Mouse (Mus musculus): ENCODE results near the gene Gm21974. TPM values are rescaled to one million over a fixed set of nuclear protein-coding genes. Genes with fewer than 3 reads are reported as not detected.
"Not testable (repeated sequence)": the region's sequence is repeated elsewhere in the genome, so short reads cannot be mapped to it uniquely, and the experiment has no call there.

Gm21974 gene
- polyA plus RNA-seq, 1 experiment from 2014 or later: not detected

DNA sequence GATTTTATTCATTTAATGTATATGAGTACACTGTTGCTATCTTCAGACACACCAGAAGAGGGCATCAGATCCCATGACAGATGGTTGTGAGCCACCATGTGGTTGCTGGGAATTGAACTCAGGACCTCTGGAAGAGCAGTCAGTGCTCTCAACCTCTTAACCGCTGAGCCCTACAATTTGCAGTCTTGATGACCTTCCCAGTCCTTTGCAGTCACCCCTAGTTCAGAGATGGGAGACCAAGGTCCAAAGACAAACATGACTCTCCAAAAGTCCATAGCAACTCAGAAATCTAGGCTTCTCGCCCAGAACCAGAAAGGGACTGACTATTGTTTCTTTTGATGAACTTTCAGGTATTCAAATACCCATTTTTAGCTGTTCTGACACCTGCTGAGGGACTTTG lies 55.2 kb downstream of the Gm21974 start:
- H3K4me3 ChIP-seq (ENCODE audit: low read depth, low read length); H3K4me2 ChIP-seq (ENCODE audit: low read length); H3K27me3 ChIP-seq (replicated peaks; ENCODE audit: control insufficient read depth, insufficient read depth, low read length); ATAC-seq (replicated peaks; ENCODE audit: low FRiP score, low TSS enrichment, low read depth); DNase-seq (ENCODE audit: low spot score); H3K27ac ChIP-seq (ENCODE audit: low read depth); H3K9ac ChIP-seq (ENCODE audit: low read length); H3K9me3 ChIP-seq (ENCODE audit: control insufficient read depth, low read length): not testable (repeated sequence)
- H3K36me3 ChIP-seq (ENCODE audit: control insufficient read depth, insufficient read depth, low read length): peaks cover 15% of the 10 kb centered on the region
- 75% methylated on average over 2 of the region's 2 CpGs for WGBS
- 0 out of 2 replicates have a peak, but pooled peaks cover 10% of the 10 kb centered on the region for H3K4me1 ChIP-seq (replicated peaks; ENCODE audit: control insufficient read depth, insufficient read depth, low read length)

DNA sequence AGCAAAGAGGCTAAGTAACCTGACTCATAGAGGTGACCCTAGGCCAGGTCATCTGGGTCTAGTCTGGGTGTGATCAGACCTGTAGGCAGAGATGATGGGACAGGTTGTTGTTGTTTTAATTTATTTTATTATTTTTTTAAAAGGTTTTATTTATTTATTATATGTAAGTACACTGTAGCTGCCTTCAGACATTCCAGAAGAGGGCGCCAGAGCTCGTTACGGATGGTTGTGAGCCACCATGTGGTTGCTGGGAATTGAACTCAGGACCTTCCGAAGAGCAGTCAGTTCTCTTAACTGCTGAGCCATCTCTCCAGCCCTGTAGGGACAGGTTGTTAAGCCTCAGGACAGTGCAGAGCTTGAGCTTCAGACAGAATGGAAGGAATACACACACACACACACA lies 57.4 kb downstream of the Gm21974 start:
- H3K4me3 ChIP-seq (ENCODE audit: low read depth, low read length); ATAC-seq (replicated peaks; ENCODE audit: low FRiP score, low TSS enrichment, low read depth); H3K36me3 ChIP-seq (ENCODE audit: control insufficient read depth, insufficient read depth, low read length); H3K27me3 ChIP-seq (replicated peaks; ENCODE audit: control insufficient read depth, insufficient read depth, low read length); H3K4me1 ChIP-seq (replicated peaks; ENCODE audit: control insufficient read depth, insufficient read depth, low read length); H3K27ac ChIP-seq (ENCODE audit: low read depth); H3K9ac ChIP-seq (ENCODE audit: low read length); DNase-seq (ENCODE audit: low spot score); H3K4me2 ChIP-seq (ENCODE audit: low read length); H3K9me3 ChIP-seq (ENCODE audit: control insufficient read depth, low read length): not testable (repeated sequence)
- 72% methylated on average over 4 of the region's 4 CpGs for WGBS

DNA sequence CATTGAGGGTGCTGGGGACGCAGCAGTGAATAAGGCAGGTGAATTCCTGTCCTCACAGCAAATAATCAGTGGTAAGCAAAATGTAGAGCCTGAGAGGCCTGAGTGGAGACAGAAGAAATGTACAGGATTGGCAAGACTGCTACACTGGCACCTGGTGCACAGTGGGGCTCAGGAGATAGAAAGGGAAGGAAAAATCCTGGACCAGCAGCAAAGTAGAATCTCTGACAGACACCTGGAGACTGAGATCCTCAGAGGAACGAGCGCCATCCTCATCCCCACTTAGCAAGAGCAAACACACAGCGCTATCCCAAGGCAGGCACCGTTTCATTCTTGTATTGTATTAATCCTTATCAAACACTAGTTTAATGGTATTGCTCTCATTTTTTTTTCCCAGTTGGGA lies 57.8 kb downstream of the Gm21974 start:
- Histone ChIP-seq H3K9ac (ENCODE audit: low read length) (no peak overlapping the region), H3K27ac (ENCODE audit: low read depth) (no peak overlapping the region), H3K4me3 (ENCODE audit: low read depth, low read length) (no peak overlapping the region), H3K27me3 (replicated peaks; ENCODE audit: control insufficient read depth, insufficient read depth, low read length) (no peaks in the 10 kb centered on the region), H3K4me2 (ENCODE audit: low read length) (no peak overlapping the region), H3K4me1 (replicated peaks; ENCODE audit: control insufficient read depth, insufficient read depth, low read length) (0 out of 2 replicates have a peak, but pooled peaks cover 5% of the 10 kb centered on the region), H3K36me3 (ENCODE audit: control insufficient read depth, insufficient read depth, low read length) (no peaks in the 10 kb centered on the region), H3K9me3 (ENCODE audit: control insufficient read depth, low read length) (no peaks in the 10 kb centered on the region)
- no peak for ATAC-seq (replicated peaks; ENCODE audit: low FRiP score, low TSS enrichment, low read depth)
- WGBS: 89% methylated on average over 5 of the region's 5 CpGs
- no peak for DNase-seq (ENCODE audit: low spot score)

Other genes starting within 250 kb of the Gm21974 start
- gene Bcl7c, start 186.5 kb downstream of the Gm21974 start, polyA plus RNA-seq (2014; fragmentation: Nextera tagmentation; extraction: Ambion mirVana): 50.3 and 56.4 TPM in 2 replicates
- gene Ctf1, start 182.7 kb downstream of the Gm21974 start, polyA plus RNA-seq (2014; fragmentation: Nextera tagmentation; extraction: Ambion mirVana): 13.6 and 14.0 TPM in 2 replicates
- 0.27 and 0.30 TPM in 2 replicates for gene Ctf2, start 163.3 kb downstream of the Gm21974 start, polyA plus RNA-seq (2014; fragmentation: Nextera tagmentation; extraction: Ambion mirVana)
- gene Fbxl19, start 150.9 kb downstream of the Gm21974 start, polyA plus RNA-seq (2014; fragmentation: Nextera tagmentation; extraction: Ambion mirVana): 3.3 and 4.2 TPM in 2 replicates
- 17.1 and 21.9 TPM in 2 replicates for gene Orai3, start 125.6 kb downstream of the Gm21974 start, polyA plus RNA-seq (2014; fragmentation: Nextera tagmentation; extraction: Ambion mirVana)
- gene Setd1a, start 118.8 kb downstream of the Gm21974 start, polyA plus RNA-seq (2014; fragmentation: Nextera tagmentation; extraction: Ambion mirVana): 25.0 and 25.6 TPM in 2 replicates
- gene Gm49388, start 109.8 kb downstream of the Gm21974 start, polyA plus RNA-seq (2014; fragmentation: Nextera tagmentation; extraction: Ambion mirVana): 0.43 TPM in 1 of 2 replicates, not detected in the other
- gene Hsd3b7, start 94.8 kb downstream of the Gm21974 start, polyA plus RNA-seq (2014; fragmentation: Nextera tagmentation; extraction: Ambion mirVana): 21.6 and 22.0 TPM in 2 replicates
- 21.7 and 28.1 TPM in 2 replicates for gene Stx4a, start 71.2 kb downstream of the Gm21974 start, polyA plus RNA-seq (2014; fragmentation: Nextera tagmentation; extraction: Ambion mirVana)
- gene Stx1b, start 70.9 kb downstream of the Gm21974 start, polyA plus RNA-seq (2014; fragmentation: Nextera tagmentation; extraction: Ambion mirVana): 4.9 and 6.1 TPM in 2 replicates
- gene Zfp646, start 19.2 kb downstream of the Gm21974 start, polyA plus RNA-seq (2014; fragmentation: Nextera tagmentation; extraction: Ambion mirVana): 15.0 and 16.3 TPM in 2 replicates
- gene Zfp668, start 18.6 kb downstream of the Gm21974 start, polyA plus RNA-seq (2014; fragmentation: Nextera tagmentation; extraction: Ambion mirVana): 15.7 and 17.2 TPM in 2 replicates
- 0.63 and 0.64 TPM in 2 replicates for gene Prss53, start 4.5 kb downstream of the Gm21974 start, polyA plus RNA-seq (2014; fragmentation: Nextera tagmentation; extraction: Ambion mirVana)
- 157 and 174 TPM in 2 replicates for gene Vkorc1, start 163 bp upstream of the Gm21974 start, polyA plus RNA-seq (2014; fragmentation: Nextera tagmentation; extraction: Ambion mirVana)
- 188 and 189 TPM in 2 replicates for gene Bckdk, start 8.6 kb upstream of the Gm21974 start, polyA plus RNA-seq (2014; fragmentation: Nextera tagmentation; extraction: Ambion mirVana)
- gene Kat8, start 17.1 kb upstream of the Gm21974 start, polyA plus RNA-seq (2014; fragmentation: Nextera tagmentation; extraction: Ambion mirVana): 37.9 and 41.9 TPM in 2 replicates
- 39.8 and 41.6 TPM in 2 replicates for gene Prss8, start 34.6 kb upstream of the Gm21974 start, polyA plus RNA-seq (2014; fragmentation: Nextera tagmentation; extraction: Ambion mirVana)
- gene Prss36, start 51.3 kb upstream of the Gm21974 start, polyA plus RNA-seq (2014; fragmentation: Nextera tagmentation; extraction: Ambion mirVana): 8.6 and 11.0 TPM in 2 replicates
- 52.5 and 59.5 TPM in 2 replicates for gene Fus, start 72.0 kb upstream of the Gm21974 start, polyA plus RNA-seq (2014; fragmentation: Nextera tagmentation; extraction: Ambion mirVana)
- gene Pycard, start 98.4 kb upstream of the Gm21974 start, polyA plus RNA-seq (2014; fragmentation: Nextera tagmentation; extraction: Ambion mirVana): 208 and 275 TPM in 2 replicates
- gene Trim72, start 108.5 kb upstream of the Gm21974 start, polyA plus RNA-seq (2014; fragmentation: Nextera tagmentation; extraction: Ambion mirVana): 0.16 TPM in 1 of 2 replicates, not detected in the other
- 0.94 and 1.7 TPM in 2 replicates for gene Itgam, start 167.2 kb upstream of the Gm21974 start, polyA plus RNA-seq (2014; fragmentation: Nextera tagmentation; extraction: Ambion mirVana)
- gene Gm49368, start 167.2 kb upstream of the Gm21974 start, polyA plus RNA-seq (2014; fragmentation: Nextera tagmentation; extraction: Ambion mirVana): 0.04 TPM in 1 of 2 replicates, not detected in the other
- gene Itgax, start 234.1 kb upstream of the Gm21974 start, polyA plus RNA-seq (2014; fragmentation: Nextera tagmentation; extraction: Ambion mirVana): 0.31 and 0.47 TPM in 2 replicates